Mouse (Mus musculus) limb, embryonic 12.5 days (tissue): ENCODE results near the gene Zfp64. TPM values are rescaled to one million over a fixed set of nuclear protein-coding genes. Genes with fewer than 3 reads are reported as not detected.
"Not testable (repeated sequence)": the region's sequence is repeated elsewhere in the genome, so short reads cannot be mapped to it uniquely, and the experiment has no call there.

ENCODE experiments used
- ATAC-seq: fragments of 200-750 bp; cut with Nextera tagmentation; 2 replicates; pipeline ENCODE4 v1.8.0; 2017; ENCODE audit warnings: low read depth, moderate TSS enrichment; ENCODE audit not compliant: insufficient number of reproducible peaks, insufficient read depth, low FRiP score, low TSS enrichment
- H3K27ac ChIP-seq: fragments of 300-500 bp; sonication (generic); 2 replicates; pipeline ENCODE4 v1.5.1; 2016; ENCODE audit warnings: mild to moderate bottlenecking, moderate library complexity
- H3K27me3 ChIP-seq: fragments of 300-500 bp; sonication (generic); 2 replicates; pipeline ENCODE4 v1.6.1; 2016; ENCODE audit warnings: mild to moderate bottlenecking, moderate library complexity
- H3K36me3 ChIP-seq: fragments of 300-500 bp; sonication (generic); 2 replicates; pipeline ENCODE4 v1.6.1; 2016; ENCODE audit warnings: mild to moderate bottlenecking, moderate library complexity
- H3K4me1 ChIP-seq: fragments of 300-500 bp; sonication (generic); replicated peaks from 2 replicates; pipeline ENCODE4 v1.6.1; 2016
- H3K4me2 ChIP-seq: fragments of 300-500 bp; sonication (generic); 2 replicates; pipeline ENCODE4 v1.6.1; 2016; ENCODE audit warnings: mild to moderate bottlenecking, moderate library complexity
- H3K4me3 ChIP-seq: fragments of 300-500 bp; sonication (generic); replicated peaks from 2 replicates; pipeline ENCODE4 v1.5.1; 2016; ENCODE audit warnings: mild to moderate bottlenecking
- H3K9ac ChIP-seq: fragments of 300-500 bp; sonication (generic); replicated peaks from 2 replicates; pipeline ENCODE4 v1.6.1; 2016; ENCODE audit warnings: mild to moderate bottlenecking, moderate library complexity
- H3K9me3 ChIP-seq: fragments of 300-500 bp; sonication (generic); 2 replicates; pipeline ENCODE4 v1.6.1; 2016; ENCODE audit warnings: mild to moderate bottlenecking, moderate library complexity
- WGBS: fragments of 180-500 bp; shearing (Covaris S2); methylation state at CpG from one replicate; pipeline ENCODE4 v1.1.7; 2016; 5-methylcytosine and 5-hydroxymethylcytosine counted together
- polyA plus RNA-seq: library from polyadenylated mRNA; unstranded; fragments of >200 nt; fragmentation: Nextera tagmentation; extraction: Ambion mirVana; gene quantifications from 2 replicates; pipeline ENCODE4 v1.2.1, GENCODE M21; 2016

Zfp64 gene
- polyA plus RNA-seq, 1 experiment from 2014 or later = 54.0 TPM

- Histone ChIP-seq H3K27me3 (no peaks in the 10 kb centered on the region), H3K27ac (no peak overlapping the region), H3K4me1 (peaks cover 13% of the 10 kb centered on the region), H3K9me3 (no peaks in the 10 kb centered on the region), H3K4me2 (no peak overlapping the region), H3K36me3 (no peaks in the 10 kb centered on the region), H3K9ac (no peak overlapping the region), H3K4me3 (no peak overlapping the region)
- 77% methylated on average over 8 of the region's 8 CpGs for WGBS
- no peak for ATAC-seq
Measured at GRCm38 (mm10) chr2:168866942-168867341, 88.4 kb downstream of the Zfp64 start.

- Histone ChIP-seq H3K36me3 (no peaks in the 10 kb centered on the region), H3K9ac (no peak overlapping the region), H3K9me3 (no peaks in the 10 kb centered on the region), H3K4me2 (no peak overlapping the region), H3K4me1 (peaks cover 8% of the 10 kb centered on the region), H3K27ac (no peak overlapping the region), H3K4me3 (no peak overlapping the region), H3K27me3 (no peaks in the 10 kb centered on the region)
- 75% methylated on average over 10 of the region's 10 CpGs for WGBS
- ATAC-seq = no peak
Measured at GRCm38 (mm10) chr2:168866436-168866835, 89.0 kb downstream of the Zfp64 start.

GRCm38 (mm10) chr2:168864905-168865304, 90.5 kb downstream of the Zfp64 start:
- H3K36me3 ChIP-seq = no peaks in the 10 kb centered on the region
- no peak overlapping the region for H3K27ac ChIP-seq
- no peaks in the 10 kb centered on the region for H3K27me3 ChIP-seq
- H3K4me3 ChIP-seq = no peak overlapping the region
- no peak overlapping the region for H3K9ac ChIP-seq
- no peak overlapping the region for H3K4me2 ChIP-seq
- H3K4me1 ChIP-seq = peaks cover 16% of the 10 kb centered on the region
- H3K9me3 ChIP-seq = no peaks in the 10 kb centered on the region
- no peak for ATAC-seq
- WGBS = 83% methylated on average over 5 of the region's 5 CpGs

- Histone ChIP-seq H3K27ac (no peak overlapping the region), H3K4me2 (no peak overlapping the region), H3K9me3 (no peaks in the 10 kb centered on the region), H3K36me3 (no peaks in the 10 kb centered on the region), H3K9ac (no peak overlapping the region), H3K4me3 (no peak overlapping the region), H3K27me3 (no peaks in the 10 kb centered on the region), H3K4me1 (peaks cover 20% of the 10 kb centered on the region)
- 25% methylated on average over 4 of the region's 4 CpGs for WGBS
- no peak for ATAC-seq
Measured at GRCm38 (mm10) chr2:168862694-168863093, 92.7 kb downstream of the Zfp64 start.

- Histone ChIP-seq H3K9ac (no peak overlapping the region), H3K27ac (no peak overlapping the region), H3K4me2 (peak overlapping the region; percentile 19; the same call in 1 of the 2 replicates), H3K4me3 (no peak overlapping the region), H3K36me3 (no peaks in the 10 kb centered on the region), H3K27me3 (no peaks in the 10 kb centered on the region), H3K4me1 (peaks cover 15% of the 10 kb centered on the region), H3K9me3 (no peaks in the 10 kb centered on the region)
- no peak for ATAC-seq
- WGBS = 40% methylated on average over 24 of the region's 24 CpGs
Measured at GRCm38 (mm10) chr2:168860922-168861740, 94.3 kb downstream of the Zfp64 start.

- no peak for ATAC-seq
- Histone ChIP-seq H3K36me3 (no peaks in the 10 kb centered on the region), H3K4me1 (peaks cover 15% of the 10 kb centered on the region), H3K27ac (peak overlapping the region; percentile 37; the same call in 1 of the 2 replicates), H3K9me3 (no peaks in the 10 kb centered on the region), H3K9ac (no peak overlapping the region), H3K27me3 (no peaks in the 10 kb centered on the region), H3K4me3 (no peak overlapping the region), H3K4me2 (peak overlapping the region; percentile 24)
- 8% methylated on average over 16 of the region's 16 CpGs for WGBS
Measured at GRCm38 (mm10) chr2:168860032-168860691, 95.2 kb downstream of the Zfp64 start.

- no peaks in the 10 kb centered on the region for H3K36me3 ChIP-seq
- no peaks in the 10 kb centered on the region for H3K27me3 ChIP-seq
- no peak overlapping the region for H3K27ac ChIP-seq
- H3K4me1 ChIP-seq = peaks cover 15% of the 10 kb centered on the region
- H3K9ac ChIP-seq = no peak overlapping the region
- no peaks in the 10 kb centered on the region for H3K9me3 ChIP-seq
- no peak overlapping the region for H3K4me3 ChIP-seq
- no peak for ATAC-seq
- WGBS = 60% methylated on average over 7 of the region's 7 CpGs
- H3K4me2 ChIP-seq = no peak overlapping the region
Measured at GRCm38 (mm10) chr2:168856638-168857037, 98.7 kb downstream of the Zfp64 start.

GRCm38 (mm10) chr2:168854777-168855176, 100.6 kb downstream of the Zfp64 start:
- Histone ChIP-seq H3K4me2 (no peak overlapping the region), H3K4me1 (peaks cover 2% of the 10 kb centered on the region), H3K36me3 (no peaks in the 10 kb centered on the region), H3K4me3 (no peak overlapping the region), H3K27ac (no peak overlapping the region), H3K27me3 (no peaks in the 10 kb centered on the region), H3K9me3 (no peaks in the 10 kb centered on the region), H3K9ac (no peak overlapping the region)
- no peak for ATAC-seq
- WGBS = 22% methylated on average over 1 of the region's 1 CpGs

- H3K9me3 ChIP-seq, H3K36me3 ChIP-seq, H3K4me1 ChIP-seq, H3K4me3 ChIP-seq, H3K4me2 ChIP-seq, H3K27me3 ChIP-seq, H3K27ac ChIP-seq, H3K9ac ChIP-seq, ATAC-seq: not testable (repeated sequence)
- WGBS = 88% methylated on average over 13 of the region's 13 CpGs
Measured at GRCm38 (mm10) chr2:168853869-168854268, 101.5 kb downstream of the Zfp64 start.

GRCm38 (mm10) chr2:168851545-168851944, 103.8 kb downstream of the Zfp64 start:
- H3K4me3 ChIP-seq = no peak overlapping the region
- no peaks in the 10 kb centered on the region for H3K36me3 ChIP-seq
- no peaks in the 10 kb centered on the region for H3K9me3 ChIP-seq
- no peak overlapping the region for H3K27ac ChIP-seq
- 60% methylated on average over 10 of the region's 10 CpGs for WGBS
- H3K9ac ChIP-seq = no peak overlapping the region
- H3K4me1 ChIP-seq = no peaks in the 10 kb centered on the region
- ATAC-seq = no peak
- H3K4me2 ChIP-seq = no peak overlapping the region
- no peaks in the 10 kb centered on the region for H3K27me3 ChIP-seq

- no peak overlapping the region for H3K4me2 ChIP-seq
- ATAC-seq = no peak
- no peaks in the 10 kb centered on the region for H3K4me1 ChIP-seq
- H3K36me3 ChIP-seq = no peaks in the 10 kb centered on the region
- H3K9ac ChIP-seq = no peak overlapping the region
- no peak overlapping the region for H3K27ac ChIP-seq
- H3K9me3 ChIP-seq = no peaks in the 10 kb centered on the region
- 92% methylated on average over 3 of the region's 3 CpGs for WGBS
- H3K4me3 ChIP-seq = no peak overlapping the region
- peaks cover 6% of the 10 kb centered on the region; the same call in 1 of the 2 replicates for H3K27me3 ChIP-seq
Measured at GRCm38 (mm10) chr2:168848553-168848952, 106.8 kb downstream of the Zfp64 start.
